Mouse (Mus musculus): ENCODE data around the gene Abca1.

- TF ChIP-seq CTCF (IDR thresholded peaks at IDR 0.05; ENCODE audit: low read depth, low read length) (no peak), POLR2A (IDR thresholded peaks at IDR 0.05; ENCODE audit: insufficient read depth, low read length) (no peak), EP300 (IDR thresholded peaks at IDR 0.05; ENCODE audit: insufficient read depth, low read depth, low read length) (no peak)
Measured at GRCm38 (mm10) chr4:53140678-53141077, 19.0 kb downstream of the Abca1 start.
